In genomic region chr8:86901972-86902371, GRCm38 (mm10) we compare ENCODE assay signal across 10 mouse cellular contexts. TPM values are rescaled to one million over a fixed set of nuclear protein-coding genes. Genes with fewer than 3 reads are reported as not detected.
DNase-seq lines count a peak whose midpoint lies in the region; ATAC-seq lines count a peak whose summit lies in the region.
"Had no signal": no experiment of that assay in that cellular context is flagged by ENCODE, and none has a peak within 500 bp of the region (broad histone marks: within the 10 kb centered on the region; RNA-seq: fewer than 3 reads in every experiment).

No protein-coding gene starts in this region.

- peaks cover 3% of the 10 kb centered on the region for H3K4me1 ChIP-seq in kidney, embryonic 14.5 days (ENCODE audit: control insufficient read depth, insufficient read depth, low read length)

- H3K4me3 ChIP-seq in kidney, embryonic 14.5 days (ENCODE audit: low read length), result no peak overlapping the region
- H3K4me3 ChIP-seq: erythroblast, embryonic 14.5 days had no signal

- DNase-seq in adrenal gland, postnatal 14 days, result peak; percentile 53
- DNase-seq in adrenal gland, adult 18-20 months (ENCODE audit: low spot score in 2 of 2), result no peak
- DNase-seq in heart, adult 8-10 months (ENCODE audit: low spot score), result peak; percentile 84
- no peak for DNase-seq in cerebellum, postnatal 14 days
- DNase-seq: B cell, adult 2 months had no signal

- H3K9ac ChIP-seq in kidney, embryonic 14.5 days (ENCODE audit: low read depth, low read length), result no peak overlapping the region

- no peaks in the 10 kb centered on the region for H3K9me3 ChIP-seq in kidney, embryonic 14.5 days (ENCODE audit: control insufficient read depth, low read length)

- no peaks in the 10 kb centered on the region for H3K36me3 ChIP-seq in kidney, embryonic 14.5 days (ENCODE audit: control insufficient read depth, insufficient read depth, low read length)

- H3K4me2 ChIP-seq in kidney, embryonic 14.5 days (replicated peaks; ENCODE audit: low read depth, low read length), result no peak overlapping the region

- WGBS in kidney, embryonic 14.5 days, result 13% methylated on average over 5 of the region's 5 CpGs

- H3K27ac ChIP-seq in kidney, embryonic 14.5 days (ENCODE audit: low read depth, low read length), result peak overlapping the region; percentile 62; the same call in 1 of the 2 replicates

- peak; percentile 60 for ATAC-seq in kidney, embryonic 14.5 days (ENCODE audit: low FRiP score, low TSS enrichment)
- ATAC-seq in megakaryocyte progenitor cell, adult 5-6 weeks (replicated peaks; ENCODE audit: poor library complexity), result 0 out of 2 replicates have a peak, but pooled peaks have one; percentile 19
- no peak for ATAC-seq in cerebellum, adult (ENCODE audit: insufficient number of reproducible peaks, low FRiP score, low TSS enrichment)
- no peak for ATAC-seq in CD4-positive, CD25-positive, alpha-beta regulatory T cell, adult 4 months

- no peaks in the 10 kb centered on the region for H3K27me3 ChIP-seq in kidney, embryonic 14.5 days (ENCODE audit: control insufficient read depth, insufficient read depth, low read length)

RNA-seq across cellular contexts. Expression of gene N4bp1, which starts 16.9 kb away (rescaled TPM):
- total RNA-seq in adrenal gland, postnatal 14 days (2021), result 30.6 and 30.7 TPM in 2 replicates
- total RNA-seq in adrenal gland, adult 18-20 months (2021), result 10 to 100 TPM; 25.4 to 42.8 TPM
- total RNA-seq in heart, adult 8-10 months (2022), result 10 to 100 TPM; 15.8 to 17.9 (median 16.3) TPM
- 11.7 and 13.2 TPM in 2 replicates for polyA plus RNA-seq in kidney, embryonic 14.5 days (2014; fragmentation: Nextera tagmentation; extraction: Ambion mirVana)
- 21.9 and 24.0 TPM in 2 replicates for total RNA-seq in megakaryocyte progenitor cell, adult 5-6 weeks (2015)
- 15.8 and 19.6 TPM in 2 replicates for total RNA-seq in megakaryocyte progenitor cell, adult 5-6 weeks (2017)
- 10 to 100 TPM; 10.8 to 11.9 TPM for polyA plus RNA-seq in CD4-positive, CD25-positive, alpha-beta regulatory T cell, adult 4 months (2017; shearing (Covaris generic))

Comparison
In these comparisons a context has a peak if more than half of its experiments do, and no peak if none do; other contexts are left out.
1. DNase-seq: peak in adrenal gland, postnatal 14 days (single experiment) and heart, adult 8-10 months (single experiment); none in adrenal gland, adult 18-20 months (0 of 2) and cerebellum, postnatal 14 days (0 of 2).
2. ATAC-seq: peak in kidney, embryonic 14.5 days (single experiment) and megakaryocyte progenitor cell, adult 5-6 weeks (single experiment); none in cerebellum, adult (single experiment) and CD4-positive, CD25-positive, alpha-beta regulatory T cell, adult 4 months (single experiment).